Mouse (Mus musculus): ENCODE results near the gene Tmem178b. TPM values are rescaled to one million over a fixed set of nuclear protein-coding genes. Genes with fewer than 3 reads are reported as not detected.

The Tmem178b gene
- polyA plus RNA-seq, 1 experiment from 2014 or later = 0.24 TPM

DNA sequence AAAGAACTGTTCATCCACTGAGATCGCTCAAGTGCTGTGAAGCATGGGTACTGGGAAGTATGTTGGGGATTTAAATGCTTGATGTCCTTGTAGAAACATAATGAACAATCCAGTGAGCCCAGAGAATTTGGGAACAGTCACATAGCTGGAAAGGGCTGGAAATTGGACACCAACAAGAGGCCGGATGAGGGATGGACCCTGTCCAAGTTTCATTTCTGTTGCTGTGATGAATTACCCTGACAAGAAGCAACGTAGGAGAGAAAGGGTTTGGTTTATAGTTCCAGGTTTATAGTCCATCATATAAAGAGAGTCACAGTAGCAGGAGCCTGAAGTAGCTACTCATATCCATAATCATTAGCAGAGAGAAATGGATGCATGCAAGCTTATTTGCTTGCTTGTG lies 186.4 kb downstream of the Tmem178b start:
- no peak for ATAC-seq (replicated peaks; ENCODE audit: extremely low read depth, insufficient read depth, low FRiP score)
- no peak overlapping the region for H3K4me3 ChIP-seq (ENCODE audit: low read length)
- no peak overlapping the region for H3K4me2 ChIP-seq (ENCODE audit: low read depth, low read length)
- no peaks in the 10 kb centered on the region for H3K36me3 ChIP-seq (ENCODE audit: control insufficient read depth, insufficient read depth)
- H3K27ac ChIP-seq (ENCODE audit: low read length) = no peak overlapping the region
- no peak overlapping the region for H3K9ac ChIP-seq (ENCODE audit: low read length)
- H3K27me3 ChIP-seq (ENCODE audit: control insufficient read depth, insufficient read depth, low read length) = no peaks in the 10 kb centered on the region
- H3K9me3 ChIP-seq (replicated peaks; ENCODE audit: control insufficient read depth, low read length) = no peaks in the 10 kb centered on the region
- WGBS = 59% methylated on average over 3 of the region's 3 CpGs
- no peaks in the 10 kb centered on the region for H3K4me1 ChIP-seq (ENCODE audit: control insufficient read depth, insufficient read depth, low read length)

DNA sequence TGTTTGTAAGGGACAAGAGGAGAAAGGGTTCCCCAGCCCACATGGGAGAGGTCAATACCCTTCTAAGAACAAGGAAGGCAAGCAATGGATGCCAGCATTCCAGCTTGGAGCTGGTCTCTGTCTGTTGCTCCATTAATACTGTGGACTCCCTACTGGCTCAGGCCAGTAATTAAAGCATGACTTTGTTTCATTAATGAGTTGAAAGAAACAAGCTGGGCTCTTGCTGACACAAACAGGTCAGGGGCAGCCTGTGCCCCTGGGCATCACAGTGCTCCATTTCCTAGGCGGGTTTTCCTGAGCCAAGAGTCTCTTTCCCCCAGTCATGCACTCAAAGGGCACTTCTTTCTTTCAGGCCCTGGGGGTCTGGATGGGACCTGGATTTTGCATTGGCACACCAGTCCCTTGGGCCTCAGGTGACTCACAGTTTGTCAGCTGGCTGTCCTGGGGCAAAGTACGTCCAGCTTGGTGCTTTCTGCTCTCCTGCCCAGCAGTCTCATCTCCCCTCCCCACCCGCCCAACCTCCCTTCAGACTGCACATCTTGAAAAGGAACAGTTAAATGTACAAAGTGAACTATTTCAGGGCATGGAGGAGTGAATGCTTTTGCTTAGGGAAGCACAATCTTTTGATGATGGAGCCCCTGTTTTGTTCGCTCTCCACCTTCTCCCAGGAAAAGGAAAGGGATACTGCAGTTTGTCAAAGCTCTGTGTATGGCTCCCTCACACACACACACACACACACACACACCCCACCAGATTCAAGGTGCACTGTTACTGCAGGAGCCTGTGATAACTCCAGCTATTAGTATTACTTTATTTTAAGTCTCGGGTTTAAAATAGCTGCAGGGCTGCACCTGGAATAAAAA lies 188.5 kb downstream of the Tmem178b start:
- no peak for ATAC-seq (replicated peaks; ENCODE audit: extremely low read depth, insufficient read depth, low FRiP score)
- WGBS = 79% methylated on average over 5 of the region's 5 CpGs

DNA sequence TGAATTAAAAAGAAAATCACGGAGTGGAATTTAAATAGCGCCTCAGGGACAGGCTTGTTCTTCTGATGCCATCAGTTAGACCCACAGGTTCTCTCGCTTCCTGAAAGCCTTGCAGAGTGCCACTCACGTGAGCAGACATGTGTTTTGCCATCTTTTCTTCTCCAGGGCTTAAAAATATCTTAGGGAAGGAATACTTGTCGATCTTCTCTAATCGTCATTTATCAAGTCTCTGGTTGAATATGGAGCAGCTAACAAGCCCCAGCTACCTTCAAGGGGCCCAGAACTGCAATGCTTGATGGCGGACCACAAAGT lies 189.1 kb downstream of the Tmem178b start:
- no peak for ATAC-seq (replicated peaks; ENCODE audit: extremely low read depth, insufficient read depth, low FRiP score)
- Histone ChIP-seq H3K4me2 (ENCODE audit: low read depth, low read length) (no peak overlapping the region), H3K27ac (ENCODE audit: low read length) (no peak overlapping the region), H3K4me3 (ENCODE audit: low read length) (no peak overlapping the region), H3K36me3 (ENCODE audit: control insufficient read depth, insufficient read depth) (no peaks in the 10 kb centered on the region), H3K27me3 (ENCODE audit: control insufficient read depth, insufficient read depth, low read length) (no peaks in the 10 kb centered on the region), H3K9me3 (replicated peaks; ENCODE audit: control insufficient read depth, low read length) (no peaks in the 10 kb centered on the region), H3K4me1 (ENCODE audit: control insufficient read depth, insufficient read depth, low read length) (no peaks in the 10 kb centered on the region), H3K9ac (ENCODE audit: low read length) (no peak overlapping the region)
- 75% methylated on average over 7 of the region's 7 CpGs for WGBS

More for the DNA sequence above, 188.5 kb downstream of the Tmem178b start:
- no peaks in the 10 kb centered on the region for H3K36me3 ChIP-seq (ENCODE audit: control insufficient read depth, insufficient read depth)
- no peaks in the 10 kb centered on the region for H3K27me3 ChIP-seq (ENCODE audit: control insufficient read depth, insufficient read depth, low read length)
- no peaks in the 10 kb centered on the region for H3K9me3 ChIP-seq (replicated peaks; ENCODE audit: control insufficient read depth, low read length)
- no peak overlapping the region for H3K9ac ChIP-seq (ENCODE audit: low read length)
- H3K4me2 ChIP-seq (ENCODE audit: low read depth, low read length) = no peak overlapping the region
- H3K4me1 ChIP-seq (ENCODE audit: control insufficient read depth, insufficient read depth, low read length) = no peaks in the 10 kb centered on the region
- no peak overlapping the region for H3K27ac ChIP-seq (ENCODE audit: low read length)
- no peak overlapping the region for H3K4me3 ChIP-seq (ENCODE audit: low read length)

DNA sequence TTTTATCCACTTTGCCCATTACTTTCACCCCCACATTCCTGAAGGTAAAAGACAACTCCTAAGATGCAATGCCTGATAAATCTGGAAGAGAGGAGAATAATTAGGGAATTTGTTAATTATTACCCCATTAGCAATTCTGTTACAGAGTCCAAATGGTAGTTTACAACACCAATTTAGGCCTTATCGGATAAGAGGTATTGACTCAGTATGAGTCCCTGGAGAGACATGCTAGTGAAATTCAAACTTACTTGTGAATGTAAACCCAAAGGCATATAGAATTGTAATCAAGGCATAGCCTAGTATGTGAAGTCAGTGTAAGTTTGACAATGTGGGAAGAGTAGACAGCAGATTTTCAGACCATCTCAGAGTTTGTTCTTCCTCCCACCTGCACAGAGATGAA lies 190.4 kb downstream of the Tmem178b start:
- H3K27me3 ChIP-seq (ENCODE audit: control insufficient read depth, insufficient read depth, low read length) = no peaks in the 10 kb centered on the region
- H3K36me3 ChIP-seq (ENCODE audit: control insufficient read depth, insufficient read depth) = no peaks in the 10 kb centered on the region
- no peak for ATAC-seq (replicated peaks; ENCODE audit: extremely low read depth, insufficient read depth, low FRiP score)
- no peak overlapping the region for H3K4me2 ChIP-seq (ENCODE audit: low read depth, low read length)
- H3K9ac ChIP-seq (ENCODE audit: low read length) = no peak overlapping the region
- WGBS = 95% methylated on average over 1 of the region's 1 CpGs
- H3K4me1 ChIP-seq (ENCODE audit: control insufficient read depth, insufficient read depth, low read length) = no peaks in the 10 kb centered on the region
- no peak overlapping the region for H3K4me3 ChIP-seq (ENCODE audit: low read length)
- no peaks in the 10 kb centered on the region for H3K9me3 ChIP-seq (replicated peaks; ENCODE audit: control insufficient read depth, low read length)
- no peak overlapping the region for H3K27ac ChIP-seq (ENCODE audit: low read length)

DNA sequence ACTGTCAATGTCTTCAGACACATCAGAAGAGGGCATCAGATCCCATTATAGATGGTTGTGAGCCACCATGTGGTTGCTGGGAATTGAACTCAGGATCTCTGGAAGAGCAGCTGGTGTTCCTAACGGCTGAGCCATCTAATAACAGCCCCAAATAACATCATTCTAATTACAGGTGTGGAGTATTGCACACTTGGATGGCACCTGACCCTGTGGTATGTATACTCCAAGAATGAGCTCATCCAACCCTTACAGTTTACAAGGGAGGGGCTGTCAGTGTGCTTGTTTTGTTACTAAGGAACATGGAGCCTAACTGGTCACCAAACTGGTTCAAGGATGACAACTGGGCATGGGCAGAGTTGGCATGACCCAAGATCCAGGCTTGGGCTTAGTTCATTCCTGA lies 190.8 kb downstream of the Tmem178b start:
- no peaks in the 10 kb centered on the region for H3K4me1 ChIP-seq (ENCODE audit: control insufficient read depth, insufficient read depth, low read length)
- no peaks in the 10 kb centered on the region for H3K27me3 ChIP-seq (ENCODE audit: control insufficient read depth, insufficient read depth, low read length)
- no peak overlapping the region for H3K4me3 ChIP-seq (ENCODE audit: low read length)
- H3K27ac ChIP-seq (ENCODE audit: low read length) = no peak overlapping the region
- no peak overlapping the region for H3K9ac ChIP-seq (ENCODE audit: low read length)
- H3K9me3 ChIP-seq (replicated peaks; ENCODE audit: control insufficient read depth, low read length) = no peaks in the 10 kb centered on the region
- no peaks in the 10 kb centered on the region for H3K36me3 ChIP-seq (ENCODE audit: control insufficient read depth, insufficient read depth)
- 59% methylated on average over 1 of the region's 1 CpGs for WGBS
- ATAC-seq (replicated peaks; ENCODE audit: extremely low read depth, insufficient read depth, low FRiP score) = no peak
- no peak overlapping the region for H3K4me2 ChIP-seq (ENCODE audit: low read depth, low read length)

DNA sequence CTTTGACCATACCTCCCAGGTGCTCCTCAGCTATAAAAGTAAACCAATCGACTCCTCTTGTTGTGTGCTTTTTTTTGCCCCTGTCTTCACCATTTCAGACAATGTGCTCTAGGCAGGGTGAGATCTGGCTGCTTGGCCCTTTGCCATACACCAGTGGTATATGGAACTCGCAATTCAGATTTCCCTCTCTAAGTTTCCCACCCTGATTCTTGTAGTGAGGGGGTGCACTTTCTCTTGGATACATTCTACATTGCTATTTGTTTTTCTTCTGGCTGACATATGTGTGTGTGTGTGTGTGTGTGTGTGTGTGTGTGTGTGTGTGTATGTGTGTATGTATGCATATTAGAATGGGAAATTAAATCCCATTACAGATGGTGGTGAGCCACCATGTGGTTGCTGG lies 191.3 kb downstream of the Tmem178b start:
- Histone ChIP-seq H3K4me2 (ENCODE audit: low read depth, low read length) (no peak overlapping the region), H3K27ac (ENCODE audit: low read length) (no peak overlapping the region), H3K9me3 (replicated peaks; ENCODE audit: control insufficient read depth, low read length) (no peaks in the 10 kb centered on the region), H3K4me1 (ENCODE audit: control insufficient read depth, insufficient read depth, low read length) (no peaks in the 10 kb centered on the region), H3K4me3 (ENCODE audit: low read length) (no peak overlapping the region), H3K27me3 (ENCODE audit: control insufficient read depth, insufficient read depth, low read length) (no peaks in the 10 kb centered on the region), H3K9ac (ENCODE audit: low read length) (no peak overlapping the region), H3K36me3 (ENCODE audit: control insufficient read depth, insufficient read depth) (no peaks in the 10 kb centered on the region)
- 60% methylated on average over 2 of the region's 2 CpGs for WGBS
- ATAC-seq (replicated peaks; ENCODE audit: extremely low read depth, insufficient read depth, low FRiP score) = no peak

DNA sequence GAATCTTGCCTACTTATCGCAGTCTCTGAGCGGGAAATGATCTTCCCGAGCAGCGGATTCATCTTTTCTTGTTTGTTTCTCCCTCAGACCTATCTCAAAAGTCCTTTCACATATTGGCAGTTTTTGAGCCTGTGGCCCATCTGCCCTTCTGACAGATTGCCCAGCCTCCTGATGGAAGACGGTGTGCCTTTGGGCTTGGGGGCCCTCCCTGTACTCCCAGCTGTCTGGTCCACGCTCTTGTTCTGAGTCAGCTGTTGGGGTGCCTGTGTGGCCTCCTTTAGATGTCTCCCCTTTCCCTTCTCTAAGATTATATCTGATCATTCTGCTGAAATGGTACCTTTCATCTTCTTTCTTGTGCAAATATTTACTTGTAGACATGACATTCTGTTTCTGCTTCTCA lies 195.4 kb downstream of the Tmem178b start:
- Histone ChIP-seq H3K27me3 (ENCODE audit: control insufficient read depth, insufficient read depth, low read length) (no peaks in the 10 kb centered on the region), H3K4me3 (ENCODE audit: low read length) (no peak overlapping the region)
- 65% methylated on average over 6 of the region's 6 CpGs for WGBS

DNA sequence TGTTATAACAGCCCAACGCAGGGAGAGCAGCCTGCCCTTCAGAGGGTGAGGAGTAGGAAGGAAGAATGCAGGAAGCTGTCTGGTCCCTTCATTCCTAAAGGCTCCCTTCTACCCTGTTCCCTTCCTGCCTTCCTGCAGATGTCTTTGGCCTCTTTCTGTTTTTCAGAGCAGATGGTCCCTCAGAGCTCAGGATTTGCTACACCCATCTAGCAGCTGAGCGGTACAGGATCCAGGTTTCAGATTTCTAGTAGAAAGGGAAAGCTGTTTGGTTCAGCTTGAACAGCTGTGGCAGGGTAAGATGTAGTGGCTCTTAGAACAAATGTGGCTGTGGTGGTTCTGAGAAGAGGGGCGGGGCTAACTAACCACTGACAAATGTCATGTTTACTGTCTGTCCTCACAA lies 197.9 kb downstream of the Tmem178b start:
- H3K4me2 ChIP-seq (ENCODE audit: low read depth, low read length) = no peak overlapping the region
- no peaks in the 10 kb centered on the region for H3K27me3 ChIP-seq (ENCODE audit: control insufficient read depth, insufficient read depth, low read length)
- no peak for ATAC-seq (replicated peaks; ENCODE audit: extremely low read depth, insufficient read depth, low FRiP score)
- H3K4me1 ChIP-seq (ENCODE audit: control insufficient read depth, insufficient read depth, low read length) = no peaks in the 10 kb centered on the region
- H3K27ac ChIP-seq (ENCODE audit: low read length) = no peak overlapping the region
- no peak overlapping the region for H3K9ac ChIP-seq (ENCODE audit: low read length)
- H3K9me3 ChIP-seq (replicated peaks; ENCODE audit: control insufficient read depth, low read length) = no peaks in the 10 kb centered on the region
- H3K4me3 ChIP-seq (ENCODE audit: low read length) = no peak overlapping the region
- 38% methylated on average over 3 of the region's 3 CpGs for WGBS
- H3K36me3 ChIP-seq (ENCODE audit: control insufficient read depth, insufficient read depth) = no peaks in the 10 kb centered on the region

More for the DNA sequence above, 195.4 kb downstream of the Tmem178b start:
- Histone ChIP-seq H3K9me3 (replicated peaks; ENCODE audit: control insufficient read depth, low read length) (no peaks in the 10 kb centered on the region), H3K9ac (ENCODE audit: low read length) (no peak overlapping the region), H3K36me3 (ENCODE audit: control insufficient read depth, insufficient read depth) (no peaks in the 10 kb centered on the region), H3K27ac (ENCODE audit: low read length) (no peak overlapping the region), H3K4me1 (ENCODE audit: control insufficient read depth, insufficient read depth, low read length) (no peaks in the 10 kb centered on the region), H3K4me2 (ENCODE audit: low read depth, low read length) (no peak overlapping the region)
- no peak for ATAC-seq (replicated peaks; ENCODE audit: extremely low read depth, insufficient read depth, low FRiP score)

DNA sequence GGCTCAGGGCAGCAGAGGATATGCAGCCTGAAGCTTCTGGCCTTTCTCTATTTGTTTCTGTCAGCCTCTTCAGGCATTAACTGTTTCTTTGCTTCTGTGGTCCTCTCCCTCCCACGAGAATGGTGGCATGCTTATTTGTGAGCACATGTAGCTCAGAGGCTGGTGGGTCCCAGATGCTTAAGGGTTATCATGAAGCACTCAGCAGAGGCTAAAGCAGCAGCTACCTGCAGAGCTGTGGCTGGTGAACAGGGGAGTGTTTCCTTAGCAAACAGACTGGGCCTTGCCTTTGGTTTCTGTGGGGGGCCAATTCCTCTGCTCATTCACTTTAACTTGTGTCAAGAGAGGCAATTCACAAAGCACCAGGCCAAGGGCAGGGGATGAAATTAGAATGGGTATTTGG lies 203.0 kb downstream of the Tmem178b start:
- Histone ChIP-seq H3K36me3 (ENCODE audit: control insufficient read depth, insufficient read depth) (no peaks in the 10 kb centered on the region), H3K4me3 (ENCODE audit: low read length) (no peak overlapping the region), H3K4me2 (ENCODE audit: low read depth, low read length) (no peak overlapping the region), H3K9ac (ENCODE audit: low read length) (no peak overlapping the region), H3K9me3 (replicated peaks; ENCODE audit: control insufficient read depth, low read length) (no peaks in the 10 kb centered on the region), H3K4me1 (ENCODE audit: control insufficient read depth, insufficient read depth, low read length) (no peaks in the 10 kb centered on the region), H3K27ac (ENCODE audit: low read length) (no peak overlapping the region), H3K27me3 (ENCODE audit: control insufficient read depth, insufficient read depth, low read length) (no peaks in the 10 kb centered on the region)
- no peak for ATAC-seq (replicated peaks; ENCODE audit: extremely low read depth, insufficient read depth, low FRiP score)
- 13% methylated on average over 1 of the region's 1 CpGs for WGBS

Measured in heart, embryonic 16.5 days (tissue).